Mouse (Mus musculus): Measurements from ENCODE around the gene Tshb. TPM values are rescaled to one million over a fixed set of nuclear protein-coding genes. Genes with fewer than 3 reads are reported as not detected.

Gene Tshb
- not detected in 2 replicates for polyA plus RNA-seq (2012; rRNA removed)

GRCm38 (mm10) chr3:102782618-102783017 lies at the start of gene Tshb:
TSS of gene Tshb (minus strand) at chr3:102782718.

GRCm38 (mm10) chr3:102734313-102735030 lies 48.0 kb downstream of the Tshb start, which contains the start of gene Tspan2:
TSS of gene Tspan2 (plus strand) at chr3:102734529.

Other genes starting within 250 kb of the Tshb start
- 1.6 TPM in 2 replicates for gene Tspan2, start 48.2 kb downstream of the Tshb start, polyA plus RNA-seq (2012; rRNA removed)
- gene Sycp1, start 153.4 kb upstream of the Tshb start, polyA plus RNA-seq (2012; rRNA removed), result 0.05 and 0.13 TPM in 2 replicates
- gene Nr1h5, start 181.4 kb upstream of the Tshb start, polyA plus RNA-seq (2012; rRNA removed), result 4.2 and 4.7 TPM in 2 replicates
- gene Sike1, start 213.0 kb upstream of the Tshb start, polyA plus RNA-seq (2012; rRNA removed), result 9.0 and 10.1 TPM in 2 replicates
- 29.2 and 29.7 TPM in 2 replicates for gene Csde1, start 237.7 kb upstream of the Tshb start, polyA plus RNA-seq (2012; rRNA removed)

Data from liver, embryonic 18 days (tissue).